Comparison of ENCODE assay signal across 11 mouse cellular contexts in the genomic region with DNA sequence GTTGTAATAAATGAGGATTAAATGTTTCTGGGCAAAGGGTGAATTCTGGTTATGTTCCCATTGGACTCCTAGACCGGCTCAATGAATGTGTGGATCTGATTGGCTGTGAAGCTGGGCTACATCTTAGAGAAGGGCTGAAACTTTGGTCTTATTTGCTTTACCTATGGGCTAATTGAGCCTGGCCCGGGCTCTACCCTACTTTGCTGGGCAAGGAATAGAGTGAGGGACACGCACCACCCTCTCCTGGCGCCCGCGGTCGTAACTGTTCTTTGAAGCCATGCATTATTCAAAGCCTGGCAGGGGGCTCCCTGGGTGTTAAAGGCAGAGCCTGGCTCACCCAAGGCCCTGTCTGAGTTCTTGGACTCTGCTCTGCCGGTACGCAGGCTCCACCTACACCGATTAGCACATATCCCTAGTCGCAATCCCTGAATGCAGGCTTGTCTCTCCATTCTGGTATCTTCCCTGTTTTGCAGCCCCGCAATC. TPM values are rescaled to one million over a fixed set of nuclear protein-coding genes. Genes with fewer than 3 reads are reported as not detected.
DNase-seq lines count a peak whose midpoint lies in the region; ATAC-seq and TF ChIP-seq lines count a peak whose summit lies in the region.
"Had no signal": no experiment of that assay in that cellular context is flagged by ENCODE, and none has a peak within 500 bp of the region (broad histone marks: within the 10 kb centered on the region; RNA-seq: fewer than 3 reads in every experiment).

No protein-coding gene starts in this region.

- peak; percentile 34 for TF ChIP-seq EP300 in stomach, postnatal 0 days (optimal IDR thresholded peaks at IDR 0.05)

- no peak for DNase-seq in lung, adult 2 months
- DNase-seq in hindbrain, postnatal 0 days (ENCODE audit: low spot score): no peak
- peak; percentile 54 for DNase-seq in liver
- peak; percentile 64 for DNase-seq in stomach, postnatal 0 days (ENCODE audit: low spot score)
- no peak for DNase-seq in right cerebral cortex, adult 18-20 months
- no peak for DNase-seq in layer of hippocampus, adult 18-20 months (ENCODE audit: low spot score in 2 of 2)
- no peak for DNase-seq in frontal cortex, adult 2 months (ENCODE audit: extremely low spot score in 1 of 2, low spot score in 1 of 2)
- DNase-seq: thymus, adult 2 months had no signal

- no peak for TF ChIP-seq POLR2A in lung, adult 2 months (IDR thresholded peaks at IDR 0.05; ENCODE audit: borderline replicate concordance, extremely low read depth, low read depth, low read length)

- H3K27me3 ChIP-seq in lung, embryonic 15.5 days: peaks cover 18% of the 10 kb centered on the region; the same call in 1 of the 2 replicates
- peaks cover 8% of the 10 kb centered on the region; the same call in 1 of the 2 replicates for H3K27me3 ChIP-seq in hindbrain, postnatal 0 days (ENCODE audit: insufficient read depth, low read length)
- no peaks in the 10 kb centered on the region for H3K27me3 ChIP-seq in stomach, postnatal 0 days (ENCODE audit: control insufficient read depth, insufficient read depth, low read length)

- ATAC-seq in lung, embryonic 15.5 days (ENCODE audit: borderline replicate concordance, extremely low read depth, low FRiP score, low TSS enrichment): no peak
- ATAC-seq in hindbrain, postnatal 0 days: no peak
- ATAC-seq in stomach, postnatal 0 days (ENCODE audit: low FRiP score, low TSS enrichment): peak; percentile 55

- H3K4me3 ChIP-seq in lung, embryonic 15.5 days: peak overlapping the region; percentile 18
- H3K4me3 ChIP-seq in lung, adult 2 months (replicated peaks; ENCODE audit: extremely low read depth, low read depth, low read length): no peak overlapping the region
- H3K4me3 ChIP-seq in hindbrain, postnatal 0 days (ENCODE audit: low read length): no peak overlapping the region
- peak overlapping the region; percentile 18; the same call in 1 of the 2 replicates for H3K4me3 ChIP-seq in stomach, postnatal 0 days (ENCODE audit: low read depth, low read length)

- peaks cover 36% of the 10 kb centered on the region for H3K4me1 ChIP-seq in lung, embryonic 15.5 days
- peaks cover 5% of the 10 kb centered on the region for H3K4me1 ChIP-seq in lung, adult 2 months (ENCODE audit: control insufficient read depth, insufficient read depth, low read length)
- H3K4me1 ChIP-seq in hindbrain, postnatal 0 days (ENCODE audit: insufficient read depth, low read length): peaks cover 15% of the 10 kb centered on the region; the same call in 1 of the 2 replicates
- peaks cover 5% of the 10 kb centered on the region for H3K4me1 ChIP-seq in stomach, postnatal 0 days (replicated peaks; ENCODE audit: control insufficient read depth, insufficient read depth)

- peak overlapping the region; percentile 50 for H3K4me2 ChIP-seq in lung, embryonic 15.5 days
- peak overlapping the region; percentile 35; the same call in 1 of the 2 replicates for H3K4me2 ChIP-seq in hindbrain, postnatal 0 days (ENCODE audit: low read depth, low read length)
- peak overlapping the region; percentile 33 for H3K4me2 ChIP-seq in stomach, postnatal 0 days (replicated peaks; ENCODE audit: low read depth)

- H3K9ac ChIP-seq in lung, embryonic 15.5 days: no peak overlapping the region
- H3K9ac ChIP-seq in hindbrain, postnatal 0 days (replicated peaks; ENCODE audit: low read length): 0 out of 2 replicates have a peak overlapping the region, but pooled peaks have one; percentile 22
- H3K9ac ChIP-seq in stomach, postnatal 0 days (ENCODE audit: low read length): peak overlapping the region; percentile 38

- H3K9me3 ChIP-seq in lung, embryonic 15.5 days: no peaks in the 10 kb centered on the region
- H3K9me3 ChIP-seq in hindbrain, postnatal 0 days (ENCODE audit: low read length): no peaks in the 10 kb centered on the region
- H3K9me3 ChIP-seq in stomach, postnatal 0 days (ENCODE audit: control insufficient read depth, low read length): no peaks in the 10 kb centered on the region

- 27% methylated on average over 12 of the region's 12 CpGs for WGBS in lung, embryonic 15.5 days
- WGBS in lung, adult 2 months: 62% methylated on average over 12 of the region's 12 CpGs
- 18% methylated on average over 12 of the region's 12 CpGs for WGBS in hindbrain, postnatal 0 days
- 29% methylated on average over 12 of the region's 12 CpGs for WGBS in stomach, postnatal 0 days

- H3K27ac ChIP-seq in lung, embryonic 15.5 days: no peak overlapping the region
- no peak overlapping the region for H3K27ac ChIP-seq in hindbrain, postnatal 0 days
- H3K27ac ChIP-seq in stomach, postnatal 0 days (replicated peaks): peak overlapping the region; percentile 86

- 0 out of 2 replicates have a peak, but pooled peaks cover 3% of the 10 kb centered on the region for H3K36me3 ChIP-seq in lung, embryonic 15.5 days
- H3K36me3 ChIP-seq in hindbrain, postnatal 0 days (ENCODE audit: insufficient read depth, low read length): no peaks in the 10 kb centered on the region
- H3K36me3 ChIP-seq in stomach, postnatal 0 days (ENCODE audit: control insufficient read depth, insufficient read depth, low read length): no peaks in the 10 kb centered on the region

- TF ChIP-seq CTCF in lung, adult 2 months (IDR thresholded peaks at IDR 0.05; ENCODE audit: insufficient read depth, low read length): no peak
- no peak for TF ChIP-seq CTCF in hindbrain, postnatal 0 days (IDR thresholded peaks at IDR 0.05; ENCODE audit: low read depth)
- no peak for TF ChIP-seq CTCF in stomach, postnatal 0 days (IDR thresholded peaks at IDR 0.05; ENCODE audit: low read depth)

RNA-seq across cellular contexts. Expression of a gene that starts 3.4 kb away (rescaled TPM):
- 3.3 and 4.1 TPM in 2 replicates for polyA plus RNA-seq in lung, embryonic 15.5 days (2015; fragmentation: Nextera tagmentation; extraction: Ambion mirVana)
- polyA plus RNA-seq in lung, adult 2 months (2012; rRNA removed): 136 and 145 TPM in 2 replicates
- total RNA-seq in hindbrain, postnatal 0 days (2014; rRNA removed): 95.4 and 114 TPM in 2 replicates
- 3.7 and 5.3 TPM in 2 replicates for polyA plus RNA-seq in hindbrain, postnatal 0 days (2015; fragmentation: Nextera tagmentation; extraction: Ambion mirVana)
- 5.6 and 5.7 TPM in 2 replicates for polyA plus RNA-seq in stomach, postnatal 0 days (2015; fragmentation: Nextera tagmentation; extraction: Ambion mirVana)
- 10 to 100 TPM; 28.6 to 30.7 TPM for total RNA-seq in layer of hippocampus, adult 18-20 months (2021)
- 58.0 and 66.0 TPM in 2 replicates for polyA plus RNA-seq in frontal cortex, adult 2 months (2012; rRNA removed)

RNA-seq across cellular contexts. Expression of a gene that starts 3.9 kb away (rescaled TPM):
- 81.1 and 88.7 TPM in 2 replicates for polyA plus RNA-seq in lung, embryonic 15.5 days (2015; fragmentation: Nextera tagmentation; extraction: Ambion mirVana)
- polyA plus RNA-seq in lung, adult 2 months (2012; rRNA removed): 122 and 136 TPM in 2 replicates
- total RNA-seq in hindbrain, postnatal 0 days (2014; rRNA removed): 75.1 and 79.9 TPM in 2 replicates
- polyA plus RNA-seq in hindbrain, postnatal 0 days (2015; fragmentation: Nextera tagmentation; extraction: Ambion mirVana): 64.4 and 67.0 TPM in 2 replicates
- polyA plus RNA-seq in stomach, postnatal 0 days (2015; fragmentation: Nextera tagmentation; extraction: Ambion mirVana): 153 and 177 TPM in 2 replicates
- 10 to 100 TPM; 33.3 to 37.1 TPM for total RNA-seq in layer of hippocampus, adult 18-20 months (2021)
- 69.7 and 75.1 TPM in 2 replicates for polyA plus RNA-seq in frontal cortex, adult 2 months (2012; rRNA removed)

RNA-seq across cellular contexts. Expression of a gene that starts 13.9 kb away (rescaled TPM):
- polyA plus RNA-seq in lung, embryonic 15.5 days (2015; fragmentation: Nextera tagmentation; extraction: Ambion mirVana): not detected in 2 replicates
- polyA plus RNA-seq in lung, adult 2 months (2012; rRNA removed): not detected in 2 replicates
- not detected in 2 replicates for total RNA-seq in hindbrain, postnatal 0 days (2014; rRNA removed)
- polyA plus RNA-seq in hindbrain, postnatal 0 days (2015; fragmentation: Nextera tagmentation; extraction: Ambion mirVana): not detected in 2 replicates
- polyA plus RNA-seq in stomach, postnatal 0 days (2015; fragmentation: Nextera tagmentation; extraction: Ambion mirVana): not detected in 2 replicates
- not detected for total RNA-seq in layer of hippocampus, adult 18-20 months (2021)
- polyA plus RNA-seq in frontal cortex, adult 2 months (2012; rRNA removed): 0.12 TPM in 1 of 2 replicates, not detected in the other
- polyA plus RNA-seq: cortical plate, adult 2 months had no signal

RNA-seq across cellular contexts. Expression of a gene that starts 18.8 kb away (rescaled TPM):
- polyA plus RNA-seq in lung, embryonic 15.5 days (2015; fragmentation: Nextera tagmentation; extraction: Ambion mirVana): 46.9 and 49.5 TPM in 2 replicates
- polyA plus RNA-seq in lung, adult 2 months (2012; rRNA removed): 114 and 128 TPM in 2 replicates
- total RNA-seq in hindbrain, postnatal 0 days (2014; rRNA removed): 144 and 155 TPM in 2 replicates
- polyA plus RNA-seq in hindbrain, postnatal 0 days (2015; fragmentation: Nextera tagmentation; extraction: Ambion mirVana): 144 and 161 TPM in 2 replicates
- polyA plus RNA-seq in stomach, postnatal 0 days (2015; fragmentation: Nextera tagmentation; extraction: Ambion mirVana): 25.9 and 26.2 TPM in 2 replicates
- total RNA-seq in layer of hippocampus, adult 18-20 months (2021): 100 to 1,000 TPM; 244 to 255 TPM
- 380 and 463 TPM in 2 replicates for polyA plus RNA-seq in frontal cortex, adult 2 months (2012; rRNA removed)
- total RNA-seq: MEL had no signal

RNA-seq across cellular contexts. Expression of a gene that starts 58.8 kb away (rescaled TPM):
- polyA plus RNA-seq in lung, embryonic 15.5 days (2015; fragmentation: Nextera tagmentation; extraction: Ambion mirVana): 0.06 and 0.20 TPM in 2 replicates
- 0.33 and 1.2 TPM in 2 replicates for polyA plus RNA-seq in lung, adult 2 months (2012; rRNA removed)
- total RNA-seq in hindbrain, postnatal 0 days (2014; rRNA removed): 0.25 and 0.42 TPM in 2 replicates
- 0.32 and 0.44 TPM in 2 replicates for polyA plus RNA-seq in hindbrain, postnatal 0 days (2015; fragmentation: Nextera tagmentation; extraction: Ambion mirVana)
- polyA plus RNA-seq in stomach, postnatal 0 days (2015; fragmentation: Nextera tagmentation; extraction: Ambion mirVana): 0.48 and 0.50 TPM in 2 replicates
- total RNA-seq in layer of hippocampus, adult 18-20 months (2021): 1 to 10 TPM; 2.7 to 2.8 TPM
- 0.16 and 0.17 TPM in 2 replicates for polyA plus RNA-seq in frontal cortex, adult 2 months (2012; rRNA removed)

Comparison
In these comparisons a context has a peak if more than half of its experiments do, and no peak if none do; other contexts are left out.
1. H3K4me3 ChIP-seq: peak in lung, embryonic 15.5 days (single experiment) and stomach, postnatal 0 days (single experiment); none in lung, adult 2 months (single experiment) and hindbrain, postnatal 0 days (single experiment).
2. DNase-seq: peak in liver (single experiment) and stomach, postnatal 0 days (single experiment); none in lung, adult 2 months (single experiment), hindbrain, postnatal 0 days (single experiment), right cerebral cortex, adult 18-20 months (single experiment), layer of hippocampus, adult 18-20 months (0 of 2) and frontal cortex, adult 2 months (0 of 2).
3. Peak in every context shown above with its lines, with median percentiles within 50 percentile points of each other: H3K4me2 ChIP-seq.